In the genomic region with DNA sequence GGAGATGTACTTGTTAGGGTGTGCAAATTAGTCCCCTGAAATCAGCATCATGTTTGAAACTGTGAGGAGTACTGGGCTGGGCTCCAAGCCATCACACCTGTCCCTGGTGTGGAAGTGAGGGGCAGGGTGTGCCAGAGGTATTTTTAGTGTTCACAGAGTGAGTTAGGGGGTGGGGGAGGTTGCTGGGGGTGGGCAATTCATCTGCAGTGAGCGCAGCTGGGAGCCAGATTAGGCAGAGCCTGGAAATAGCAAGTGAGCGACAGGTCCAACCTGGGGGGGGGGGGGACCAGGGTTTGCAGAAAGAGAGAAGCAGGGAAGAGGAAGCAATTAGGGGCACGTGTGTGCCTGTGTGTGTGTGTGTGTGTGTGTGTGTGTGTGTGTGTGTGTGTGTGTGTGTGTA, we compare ENCODE assay signal across 16 mouse cellular contexts.
DNase-seq lines count a peak whose midpoint lies in the region; ATAC-seq lines count a peak whose summit lies in the region.
"Had no signal": no experiment of that assay in that cellular context is flagged by ENCODE, and none has a peak within 500 bp of the region (broad histone marks: within the 10 kb centered on the region; RNA-seq: fewer than 3 reads in every experiment).

No protein-coding gene starts in this region.

- no peaks in the 10 kb centered on the region; the same call in none of the 2 replicates for H3K36me3 ChIP-seq in heart, embryonic 15.5 days
- H3K36me3 ChIP-seq in liver, embryonic 16.5 days (ENCODE audit: control insufficient read depth, insufficient read depth): no peaks in the 10 kb centered on the region

- H3K27me3 ChIP-seq in heart, embryonic 15.5 days: no peaks in the 10 kb centered on the region
- H3K27me3 ChIP-seq in liver, embryonic 16.5 days (ENCODE audit: control insufficient read depth, insufficient read depth, low read depth, low read length): no peaks in the 10 kb centered on the region
- H3K27me3 ChIP-seq: limb, embryonic 15.5 days had no signal

- 15% methylated on average over 3 of the region's 3 CpGs for WGBS in heart, embryonic 15.5 days
- WGBS in liver, embryonic 16.5 days (ENCODE audit: insufficient replicate concordance): 27% methylated on average over 3 of the region's 3 CpGs

- no peak overlapping the region for H3K4me3 ChIP-seq in heart, embryonic 15.5 days
- H3K4me3 ChIP-seq in liver, embryonic 16.5 days (ENCODE audit: low read depth, low read length): no peak overlapping the region
- H3K4me3 ChIP-seq: limb, embryonic 15.5 days; midbrain, embryonic 10.5 days had no signal

- peak; percentile 72 for ATAC-seq in heart, embryonic 15.5 days (replicated peaks; ENCODE audit: insufficient number of reproducible peaks, insufficient read depth, low FRiP score, low read depth)
- no peak for ATAC-seq in liver, embryonic 16.5 days (ENCODE audit: low read depth)
- ATAC-seq: CD4-positive, CD25-positive, alpha-beta regulatory T cell, adult 4 months; hindbrain, embryonic 16.5 days had no signal

- no peak overlapping the region for H3K4me2 ChIP-seq in heart, embryonic 15.5 days
- H3K4me2 ChIP-seq in liver, embryonic 16.5 days (ENCODE audit: low read depth, low read length): no peak overlapping the region
- H3K4me2 ChIP-seq: limb, embryonic 15.5 days had no signal

- no peaks in the 10 kb centered on the region for H3K9me3 ChIP-seq in heart, embryonic 15.5 days (replicated peaks)
- no peaks in the 10 kb centered on the region for H3K9me3 ChIP-seq in liver, embryonic 16.5 days (replicated peaks; ENCODE audit: control insufficient read depth, low read length)
- H3K9me3 ChIP-seq: limb, embryonic 15.5 days; midbrain, embryonic 10.5 days had no signal

- DNase-seq in heart, adult 11 months: no peak
- DNase-seq in right cerebral cortex, adult 18-20 months: peak; percentile 20
- DNase-seq in right cerebral cortex, postnatal 4 days: no peak
- DNase-seq in MN1 (ENCODE audit: low spot score): no peak
- no peak for DNase-seq in lung, postnatal 36 days
- DNase-seq: adrenal gland, postnatal 10 days; cerebellum, adult 9-10 months; kidney, adult 2 months; lung, postnatal 14 days; thymus, adult 18-20 months had no signal

- H3K27ac ChIP-seq in heart, embryonic 15.5 days: 0 out of 2 replicates have a peak overlapping the region, but pooled peaks have one; percentile 39
- H3K27ac ChIP-seq in liver, embryonic 16.5 days (ENCODE audit: low read length): peak overlapping the region; percentile 37; the same call in 1 of the 2 replicates
- H3K27ac ChIP-seq: limb, embryonic 15.5 days; midbrain, embryonic 10.5 days had no signal

- peaks cover 7% of the 10 kb centered on the region for H3K4me1 ChIP-seq in heart, embryonic 15.5 days (replicated peaks)
- H3K4me1 ChIP-seq in liver, embryonic 16.5 days (ENCODE audit: control insufficient read depth, low read depth, low read length): peaks cover 39% of the 10 kb centered on the region
- H3K4me1 ChIP-seq: limb, embryonic 15.5 days; midbrain, embryonic 10.5 days had no signal

- no peak overlapping the region for H3K9ac ChIP-seq in heart, embryonic 15.5 days
- H3K9ac ChIP-seq in liver, embryonic 16.5 days (ENCODE audit: low read depth, low read length): no peak overlapping the region
- H3K9ac ChIP-seq: limb, embryonic 15.5 days had no signal
